Mouse (Mus musculus) frontal cortex, adult 2 months (tissue): ENCODE results near the gene Olfr12. TPM values are rescaled to one million over a fixed set of nuclear protein-coding genes. Genes with fewer than 3 reads are reported as not detected.

ENCODE experiments used
- polyA plus RNA-seq: library from polyadenylated mRNA; depleted of rRNA; stranded (reverse); fragments of >200 nt; gene quantifications from 2 replicates; pipeline ENCODE4 v1.2.3, GENCODE M21; 2012; rRNA removed

Olfr12 gene
- polyA plus RNA-seq, 1 experiment: 0.10 TPM

Other genes with a start within 250 kb of the Olfr12 start
- gene Ndufa10, start 143.9 kb upstream of the Olfr12 start, polyA plus RNA-seq: 167 and 182 TPM in 2 replicates
- gene Olfr1416, start 132.7 kb upstream of the Olfr12 start, polyA plus RNA-seq: not detected in 2 replicates
- not detected in 2 replicates for gene Olfr1415, start 121.7 kb upstream of the Olfr12 start, polyA plus RNA-seq
- not detected in 2 replicates for gene Olfr1414, start 99.1 kb upstream of the Olfr12 start, polyA plus RNA-seq
- not detected in 2 replicates for gene Olfr1413, start 46.5 kb upstream of the Olfr12 start, polyA plus RNA-seq
- not detected in 2 replicates for gene Olfr1412, start 32.0 kb upstream of the Olfr12 start, polyA plus RNA-seq
- not detected in 2 replicates for gene Olfr1411, start 23.4 kb upstream of the Olfr12 start, polyA plus RNA-seq
- not detected in 2 replicates for gene Olfr1410, start 12.0 kb upstream of the Olfr12 start, polyA plus RNA-seq
- gene Cops9, start 24.2 kb downstream of the Olfr12 start, polyA plus RNA-seq: 329 and 454 TPM in 2 replicates
- 0.23 and 0.28 TPM in 2 replicates for gene Otos, start 31.1 kb downstream of the Olfr12 start, polyA plus RNA-seq
- gene Gpc1, start 213.9 kb downstream of the Olfr12 start, polyA plus RNA-seq: 60.9 and 64.8 TPM in 2 replicates